Mouse (Mus musculus) kidney, adult 18-20 months (tissue): ENCODE data around the gene Galnt15.
"Not testable (repeated sequence)": the region's sequence is repeated elsewhere in the genome, so short reads cannot be mapped to it uniquely, and the experiment has no call there.

Experiments
- DNase-seq: peaks from one replicate; pipeline ENCODE4 v3.0.0; 2021

Gene Galnt15

GRCm38 (mm10) chr14:32036482-32036881 lies 7.7 kb downstream of the Galnt15 start:
- no peak for DNase-seq

- DNase-seq: no peak
Measured at GRCm38 (mm10) chr14:32037661-32038252, 9.0 kb downstream of the Galnt15 start.

- no peak for DNase-seq
Measured at GRCm38 (mm10) chr14:32042108-32042507, 13.3 kb downstream of the Galnt15 start.

- DNase-seq: no peak
Measured at GRCm38 (mm10) chr14:32046357-32046756, 17.6 kb downstream of the Galnt15 start.

- no peak for DNase-seq
Measured at GRCm38 (mm10) chr14:32050171-32050570, 21.4 kb downstream of the Galnt15 start.

GRCm38 (mm10) chr14:32053895-32054294 lies 25.1 kb downstream of the Galnt15 start:
- no peak for DNase-seq

- DNase-seq: no peak
Measured at GRCm38 (mm10) chr14:32054788-32055187, 26.0 kb downstream of the Galnt15 start.

GRCm38 (mm10) chr14:32055781-32056180 lies 27.0 kb downstream of the Galnt15 start:
- DNase-seq: no peak

- peak; percentile 21 for DNase-seq
Measured at GRCm38 (mm10) chr14:32056675-32057074, 27.9 kb downstream of the Galnt15 start.

- DNase-seq: no peak
Measured at GRCm38 (mm10) chr14:32057664-32058063, 28.9 kb downstream of the Galnt15 start.

- no peak for DNase-seq
Measured at GRCm38 (mm10) chr14:32061398-32061797, 32.6 kb downstream of the Galnt15 start.

GRCm38 (mm10) chr14:32072807-32073206 lies 44.0 kb downstream of the Galnt15 start:
- no peak for DNase-seq

- peak; percentile 10 for DNase-seq
Measured at GRCm38 (mm10) chr14:32073211-32073685, 44.5 kb downstream of the Galnt15 start.

- DNase-seq: peak; percentile 23
Measured at GRCm38 (mm10) chr14:32073901-32074300, 45.1 kb downstream of the Galnt15 start.

- peak; percentile 78 for DNase-seq
Measured at GRCm38 (mm10) chr14:32076896-32077575, 48.2 kb downstream of the Galnt15 start.

GRCm38 (mm10) chr14:32081026-32081425 lies 52.2 kb downstream of the Galnt15 start:
- DNase-seq: no peak

GRCm38 (mm10) chr14:32082891-32083290 lies 54.1 kb downstream of the Galnt15 start:
- DNase-seq: no peak

- no peak for DNase-seq
Measured at GRCm38 (mm10) chr14:32083466-32083865, 54.7 kb downstream of the Galnt15 start.

- DNase-seq: no peak
Measured at GRCm38 (mm10) chr14:32084761-32085485, 56.1 kb downstream of the Galnt15 start, which contains the start of gene Oxnad1. TSS of gene Oxnad1 (plus strand) at chr14:32085374.

- DNase-seq: peak; percentile 100
Measured at GRCm38 (mm10) chr14:32085486-32086201, 56.9 kb downstream of the Galnt15 start, which contains the start of gene Dph3. TSS of gene Dph3 (minus strand) at chr14:32085729.

- peak; percentile 9 for DNase-seq
Measured at GRCm38 (mm10) chr14:32086226-32086625, 57.4 kb downstream of the Galnt15 start.

- DNase-seq: not testable (repeated sequence)
Measured at GRCm38 (mm10) chr14:32087584-32088248, 58.9 kb downstream of the Galnt15 start.
